Mouse (Mus musculus) testis, adult 2 months (tissue): ENCODE results near the gene C3. TPM values are rescaled to one million over a fixed set of nuclear protein-coding genes. Genes with fewer than 3 reads are reported as not detected.
A peak's percentile ranks its signal among the peaks of the same experiment; 100 is the strongest.

ENCODE experiments used
- H3K27ac ChIP-seq: fragments of 200-500 bp; 2 replicates; pipeline ENCODE4 v1.5.1; 2012; ENCODE audit warnings: low read depth, low read length; ENCODE audit not compliant: control insufficient read depth, insufficient read depth
- H3K27me3 ChIP-seq: fragments of 200-500 bp; 2 replicates; pipeline ENCODE4 v1.6.1; 2012; ENCODE audit warnings: mild to moderate bottlenecking, low read length, moderate library complexity; ENCODE audit not compliant: control insufficient read depth, insufficient read depth
- H3K36me3 ChIP-seq: fragments of 200-500 bp; 2 replicates; pipeline ENCODE4 v1.6.1; 2012; ENCODE audit warnings: mild to moderate bottlenecking, low read length; ENCODE audit not compliant: control insufficient read depth, insufficient read depth
- H3K4me1 ChIP-seq: fragments of 200-500 bp; 2 replicates; pipeline ENCODE4 v1.6.1; 2012; ENCODE audit warnings: low read length; ENCODE audit not compliant: control insufficient read depth, insufficient read depth
- H3K4me3 ChIP-seq: fragments of 200-500 bp; 2 replicates; pipeline ENCODE4 v1.5.1; 2012; ENCODE audit warnings: low read depth, mild to moderate bottlenecking, low read length, moderate library complexity, mixed read lengths; ENCODE audit not compliant: control insufficient read depth
- CTCF ChIP-seq: fragments of 200-500 bp; IDR thresholded peaks from 2 replicates; pipeline ENCODE4 v1.5.1; 2012; ENCODE audit warnings: low read depth, mild to moderate bottlenecking, inconsistent platforms, low read length, moderate library complexity; ENCODE audit not compliant: control insufficient read depth, insufficient read depth, insufficient replicate concordance
- POLR2A ChIP-seq: fragments of 200-500 bp; IDR thresholded peaks from 2 replicates; pipeline ENCODE4 v1.6.1; 2012; ENCODE audit warnings: low read depth, mild to moderate bottlenecking, inconsistent platforms, low read length, moderate library complexity; ENCODE audit not compliant: control insufficient read depth
- polyA plus RNA-seq: library from polyadenylated mRNA; depleted of rRNA; stranded (reverse); fragments of >200 nt; gene quantifications from 2 replicates; pipeline ENCODE4 v1.2.3, GENCODE M21; 2012; rRNA removed

The C3 gene
- 6.3 and 12.4 TPM in 2 replicates for polyA plus RNA-seq

- H3K27ac ChIP-seq, result no peak within 1 kb of the TSS
- peaks cover 9% of the 10 kb centered on the region for H3K4me1 ChIP-seq
- H3K36me3 ChIP-seq, result no peaks in the 10 kb centered on the region
- TF ChIP-seq CTCF (no peak), POLR2A (no peak)
- H3K4me3 ChIP-seq, result no peak within 1 kb of the TSS
- H3K27me3 ChIP-seq, result no peaks in the 10 kb centered on the region
These were observed at the start of gene C3 for GRCm38 (mm10) chr17:57228014-57228413. C3 (minus strand) TSS chr17:57228136.

- TF ChIP-seq CTCF (peak; percentile 76), POLR2A (no peak)
- H3K27me3 ChIP-seq, result no peaks in the 10 kb centered on the region
- no peaks in the 10 kb centered on the region for H3K36me3 ChIP-seq
- peaks cover 21% of the 10 kb centered on the region for H3K4me1 ChIP-seq
- peak overlapping the region; percentile 77 for H3K4me3 ChIP-seq
- peak overlapping the region; percentile 37 for H3K27ac ChIP-seq
These were observed 48.7 kb upstream of the C3 start for GRCm38 (mm10) chr17:57276634-57277121.

- H3K27ac ChIP-seq, result peak overlapping the region; percentile 49
- H3K27me3 ChIP-seq, result no peaks in the 10 kb centered on the region
- H3K4me1 ChIP-seq, result peaks cover 21% of the 10 kb centered on the region
- H3K36me3 ChIP-seq, result no peaks in the 10 kb centered on the region
- TF ChIP-seq CTCF (no peak), POLR2A (no peak)
- H3K4me3 ChIP-seq, result peak overlapping the region; percentile 76
These were observed 48.0 kb upstream of the C3 start for GRCm38 (mm10) chr17:57275997-57276351.

- Histone ChIP-seq H3K36me3 (no peaks in the 10 kb centered on the region), H3K27me3 (no peaks in the 10 kb centered on the region), H3K4me3 (peak overlapping the region; percentile 76), H3K4me1 (peaks cover 21% of the 10 kb centered on the region), H3K27ac (peak overlapping the region; percentile 49)
- TF ChIP-seq CTCF (no peak), POLR2A (no peak)
These were observed 47.4 kb upstream of the C3 start for GRCm38 (mm10) chr17:57275111-57275996.

- H3K4me3 ChIP-seq, result peak overlapping the region; percentile 76
- TF ChIP-seq CTCF (no peak), POLR2A (no peak)
- no peaks in the 10 kb centered on the region for H3K36me3 ChIP-seq
- H3K27me3 ChIP-seq, result no peaks in the 10 kb centered on the region
- H3K4me1 ChIP-seq, result peaks cover 21% of the 10 kb centered on the region
- H3K27ac ChIP-seq, result no peak overlapping the region
These were observed 46.8 kb upstream of the C3 start for GRCm38 (mm10) chr17:57274686-57275085.

GRCm38 (mm10) chr17:57273846-57274245, 45.9 kb upstream of the C3 start:
- no peaks in the 10 kb centered on the region for H3K27me3 ChIP-seq
- no peak for TF ChIP-seq POLR2A
- no peak for TF ChIP-seq CTCF
- H3K4me3 ChIP-seq, result no peak overlapping the region

GRCm38 (mm10) chr17:57271301-57271700, 43.4 kb upstream of the C3 start:
- Histone ChIP-seq H3K27ac (no peak overlapping the region), H3K27me3 (no peaks in the 10 kb centered on the region), H3K4me1 (peaks cover 13% of the 10 kb centered on the region), H3K36me3 (no peaks in the 10 kb centered on the region), H3K4me3 (no peak overlapping the region)
- no peak for TF ChIP-seq CTCF
- no peak for TF ChIP-seq POLR2A

More at GRCm38 (mm10) chr17:57273846-57274245, 45.9 kb upstream of the C3 start:
- peaks cover 17% of the 10 kb centered on the region for H3K4me1 ChIP-seq
- H3K36me3 ChIP-seq, result no peaks in the 10 kb centered on the region
- H3K27ac ChIP-seq, result no peak overlapping the region
